Mouse (Mus musculus): ENCODE results near the gene Nthl1.

DNA sequence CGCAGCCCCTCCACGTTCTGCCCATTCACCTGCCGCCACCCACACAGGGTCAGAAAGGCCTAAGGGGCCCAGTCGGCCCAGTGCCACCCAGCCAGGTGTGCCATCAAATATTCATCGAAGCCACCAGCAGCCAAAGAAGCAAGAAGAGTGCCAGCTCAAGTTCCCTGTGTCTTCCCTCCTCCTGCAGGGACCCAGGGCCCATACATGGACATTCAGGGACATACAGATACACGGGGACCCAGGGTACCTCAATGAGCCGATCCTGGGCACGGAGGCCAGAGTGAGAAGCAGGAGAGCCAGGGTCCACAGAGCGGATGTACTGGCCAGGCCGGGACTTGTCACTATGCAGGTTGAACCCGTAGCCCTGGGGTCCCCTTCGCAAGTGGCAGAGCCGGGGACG lies 9.5 kb downstream of the Nthl1 start:
- TF ChIP-seq MAFK (IDR thresholded peaks at IDR 0.05; ENCODE audit: insufficient read depth, low read depth, low read length) (no peak), HCFC1 (IDR thresholded peaks at IDR 0.05; ENCODE audit: borderline replicate concordance, insufficient read depth, low read length) (no peak)

Measured in ES-E14 (cell line).